Mouse (Mus musculus): ENCODE measurements around the gene Pde8b. TPM values are rescaled to one million over a fixed set of nuclear protein-coding genes. Genes with fewer than 3 reads are reported as not detected.

Gene Pde8b
- polyA plus RNA-seq, 1 experiment from 2014 or later, result 4.1 TPM

GRCm38 (mm10) chr13:95177326-95177725, 72.8 kb downstream of the Pde8b start:
- H3K36me3 ChIP-seq, result no peaks in the 10 kb centered on the region
- no peak overlapping the region for H3K27ac ChIP-seq
- no peaks in the 10 kb centered on the region for H3K27me3 ChIP-seq
- no peak overlapping the region for H3K4me3 ChIP-seq (replicated peaks)
- no peaks in the 10 kb centered on the region for H3K9me3 ChIP-seq
- no peak overlapping the region for H3K9ac ChIP-seq (replicated peaks)
- no peak for ATAC-seq
- no peak overlapping the region for H3K4me2 ChIP-seq (replicated peaks)
- WGBS, result 66% methylated on average over 9 of the region's 9 CpGs
- 0 out of 2 replicates have a peak, but pooled peaks cover 4% of the 10 kb centered on the region for H3K4me1 ChIP-seq (replicated peaks)

- no peak for ATAC-seq
- Histone ChIP-seq H3K27me3 (no peaks in the 10 kb centered on the region), H3K4me2 (replicated peaks) (no peak overlapping the region), H3K36me3 (no peaks in the 10 kb centered on the region), H3K9ac (replicated peaks) (no peak overlapping the region), H3K27ac (no peak overlapping the region), H3K9me3 (no peaks in the 10 kb centered on the region), H3K4me1 (replicated peaks) (0 out of 2 replicates have a peak, but pooled peaks cover 4% of the 10 kb centered on the region), H3K4me3 (replicated peaks) (no peak overlapping the region)
- WGBS, result 81% methylated on average over 5 of the region's 5 CpGs
Measured at GRCm38 (mm10) chr13:95176399-95176798, 73.7 kb downstream of the Pde8b start.

- Histone ChIP-seq H3K4me1 (replicated peaks) (0 out of 2 replicates have a peak, but pooled peaks cover 4% of the 10 kb centered on the region), H3K36me3 (no peaks in the 10 kb centered on the region), H3K9ac (replicated peaks) (no peak overlapping the region), H3K4me3 (replicated peaks) (no peak overlapping the region), H3K9me3 (no peaks in the 10 kb centered on the region), H3K27me3 (no peaks in the 10 kb centered on the region), H3K27ac (no peak overlapping the region), H3K4me2 (replicated peaks) (no peak overlapping the region)
- ATAC-seq, result no peak
- WGBS, result 81% methylated on average over 6 of the region's 6 CpGs
Measured at GRCm38 (mm10) chr13:95174253-95174652, 75.9 kb downstream of the Pde8b start.

- no peak for ATAC-seq
- H3K4me2 ChIP-seq (replicated peaks), result no peak overlapping the region
- no peaks in the 10 kb centered on the region for H3K27me3 ChIP-seq
- H3K9ac ChIP-seq (replicated peaks), result no peak overlapping the region
- H3K4me3 ChIP-seq (replicated peaks), result no peak overlapping the region
- H3K9me3 ChIP-seq, result no peaks in the 10 kb centered on the region
- H3K36me3 ChIP-seq, result no peaks in the 10 kb centered on the region
- H3K4me1 ChIP-seq (replicated peaks), result no peaks in the 10 kb centered on the region
- 94% methylated on average over 4 of the region's 4 CpGs for WGBS
- no peak overlapping the region for H3K27ac ChIP-seq
Measured at GRCm38 (mm10) chr13:95172346-95172745, 77.8 kb downstream of the Pde8b start.

- H3K4me3 ChIP-seq (replicated peaks), result no peak overlapping the region
- 90% methylated on average over 3 of the region's 3 CpGs for WGBS
- ATAC-seq, result no peak
- H3K9ac ChIP-seq (replicated peaks), result no peak overlapping the region
- no peak overlapping the region for H3K27ac ChIP-seq
- no peaks in the 10 kb centered on the region for H3K9me3 ChIP-seq
- no peaks in the 10 kb centered on the region for H3K4me1 ChIP-seq (replicated peaks)
- no peaks in the 10 kb centered on the region for H3K27me3 ChIP-seq
- no peaks in the 10 kb centered on the region for H3K36me3 ChIP-seq
- no peak overlapping the region for H3K4me2 ChIP-seq (replicated peaks)
Measured at GRCm38 (mm10) chr13:95160211-95160610, 89.9 kb downstream of the Pde8b start.

- Histone ChIP-seq H3K27me3 (no peaks in the 10 kb centered on the region), H3K27ac (no peak overlapping the region), H3K4me3 (replicated peaks) (no peak overlapping the region), H3K9ac (replicated peaks) (no peak overlapping the region), H3K4me1 (replicated peaks) (no peaks in the 10 kb centered on the region), H3K4me2 (replicated peaks) (no peak overlapping the region), H3K9me3 (no peaks in the 10 kb centered on the region), H3K36me3 (no peaks in the 10 kb centered on the region)
- 90% methylated on average over 7 of the region's 7 CpGs for WGBS
- no peak for ATAC-seq
Measured at GRCm38 (mm10) chr13:95158986-95159385, 91.2 kb downstream of the Pde8b start.

- Histone ChIP-seq H3K4me1 (replicated peaks) (no peaks in the 10 kb centered on the region), H3K4me2 (replicated peaks) (no peak overlapping the region), H3K27me3 (no peaks in the 10 kb centered on the region), H3K9me3 (peaks cover 4% of the 10 kb centered on the region; the same call in 1 of the 2 replicates), H3K27ac (no peak overlapping the region), H3K36me3 (no peaks in the 10 kb centered on the region), H3K4me3 (replicated peaks) (no peak overlapping the region), H3K9ac (replicated peaks) (no peak overlapping the region)
- no peak for ATAC-seq
Measured at GRCm38 (mm10) chr13:95144746-95145145, 105.4 kb downstream of the Pde8b start.

- ATAC-seq, result no peak
- peaks cover 4% of the 10 kb centered on the region; the same call in 1 of the 2 replicates for H3K9me3 ChIP-seq
- H3K27me3 ChIP-seq, result no peaks in the 10 kb centered on the region
- 89% methylated on average over 4 of the region's 4 CpGs for WGBS
- H3K4me2 ChIP-seq (replicated peaks), result no peak overlapping the region
- H3K4me1 ChIP-seq (replicated peaks), result no peaks in the 10 kb centered on the region
- no peak overlapping the region for H3K27ac ChIP-seq
- H3K9ac ChIP-seq (replicated peaks), result no peak overlapping the region
- H3K4me3 ChIP-seq (replicated peaks), result no peak overlapping the region
- no peaks in the 10 kb centered on the region for H3K36me3 ChIP-seq
Measured at GRCm38 (mm10) chr13:95140460-95141079, 109.6 kb downstream of the Pde8b start.

- Histone ChIP-seq H3K9ac (replicated peaks) (no peak overlapping the region), H3K4me3 (replicated peaks) (no peak overlapping the region), H3K27me3 (no peaks in the 10 kb centered on the region), H3K27ac (no peak overlapping the region), H3K9me3 (no peaks in the 10 kb centered on the region), H3K36me3 (no peaks in the 10 kb centered on the region), H3K4me1 (replicated peaks) (no peaks in the 10 kb centered on the region), H3K4me2 (replicated peaks) (no peak overlapping the region)
- ATAC-seq, result no peak
- WGBS, result 90% methylated on average over 7 of the region's 7 CpGs
Measured at GRCm38 (mm10) chr13:95135326-95136150, 114.6 kb downstream of the Pde8b start.

- WGBS, result 49% methylated on average over 4 of the region's 4 CpGs
- no peak overlapping the region for H3K9ac ChIP-seq (replicated peaks)
- H3K9me3 ChIP-seq, result no peaks in the 10 kb centered on the region
- H3K4me2 ChIP-seq (replicated peaks), result no peak overlapping the region
- H3K27me3 ChIP-seq, result no peaks in the 10 kb centered on the region
- H3K4me3 ChIP-seq (replicated peaks), result no peak overlapping the region
- no peaks in the 10 kb centered on the region for H3K36me3 ChIP-seq
- H3K27ac ChIP-seq, result no peak overlapping the region
- no peak for ATAC-seq
- no peaks in the 10 kb centered on the region for H3K4me1 ChIP-seq (replicated peaks)
Measured at GRCm38 (mm10) chr13:95131848-95132247, 118.3 kb downstream of the Pde8b start.

GRCm38 (mm10) chr13:95131041-95131440, 119.1 kb downstream of the Pde8b start:
- Histone ChIP-seq H3K27me3 (no peaks in the 10 kb centered on the region), H3K9ac (replicated peaks) (no peak overlapping the region), H3K27ac (no peak overlapping the region), H3K4me3 (replicated peaks) (no peak overlapping the region), H3K4me1 (replicated peaks) (no peaks in the 10 kb centered on the region), H3K9me3 (no peaks in the 10 kb centered on the region), H3K4me2 (replicated peaks) (no peak overlapping the region), H3K36me3 (no peaks in the 10 kb centered on the region)
- WGBS, result 28% methylated on average over 1 of the region's 1 CpGs
- ATAC-seq, result no peak

- H3K4me2 ChIP-seq (replicated peaks), result no peak overlapping the region
- WGBS, result 87% methylated on average over 10 of the region's 10 CpGs
- ATAC-seq, result no peak
- no peak overlapping the region for H3K9ac ChIP-seq (replicated peaks)
- no peaks in the 10 kb centered on the region for H3K4me1 ChIP-seq (replicated peaks)
- H3K27ac ChIP-seq, result no peak overlapping the region
- H3K4me3 ChIP-seq (replicated peaks), result no peak overlapping the region
- no peaks in the 10 kb centered on the region for H3K36me3 ChIP-seq
- no peaks in the 10 kb centered on the region for H3K27me3 ChIP-seq
- H3K9me3 ChIP-seq, result no peaks in the 10 kb centered on the region
Measured at GRCm38 (mm10) chr13:95127288-95127687, 122.8 kb downstream of the Pde8b start.

Data from midbrain, embryonic 13.5 days (tissue).